Mouse (Mus musculus): ENCODE measurements around the gene Ilf3.
A peak's percentile ranks its signal among the peaks of the same experiment; 100 is the strongest.

Gene Ilf3

DNA sequence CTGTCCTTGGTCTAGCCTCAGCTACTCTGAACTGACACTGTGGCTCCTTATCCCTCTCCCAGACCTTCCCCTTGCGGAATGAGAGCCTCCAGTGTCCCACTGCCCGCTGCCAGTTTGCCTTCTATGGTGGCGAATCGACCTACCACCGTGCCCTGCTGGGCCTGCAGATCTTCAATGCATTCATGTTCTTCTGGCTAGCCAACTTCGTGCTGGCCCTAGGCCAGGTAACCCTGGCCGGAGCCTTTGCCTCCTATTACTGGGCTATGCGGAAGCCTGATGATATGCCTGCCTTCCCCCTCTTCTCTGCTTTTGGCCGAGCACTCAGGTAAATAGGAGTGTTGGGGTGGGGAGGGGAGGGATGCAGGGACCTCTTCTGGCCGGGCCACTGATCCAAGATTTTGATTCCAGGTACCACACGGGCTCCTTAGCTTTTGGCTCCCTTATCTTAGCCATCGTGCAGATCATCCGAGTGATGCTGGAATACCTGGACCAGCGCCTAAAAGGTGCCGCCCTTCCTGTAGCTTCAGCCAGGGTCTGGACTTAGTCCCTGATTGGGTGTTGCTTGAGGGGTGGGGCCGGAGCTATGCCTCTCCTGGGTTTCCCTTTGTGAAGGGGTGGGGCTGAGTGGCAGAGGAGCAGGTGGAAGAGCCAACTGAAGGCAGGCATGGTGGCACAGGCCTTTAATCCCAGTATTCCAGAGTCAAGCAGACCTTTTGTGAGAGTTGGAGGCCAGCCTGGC, 20.9 kb upstream of the Ilf3 start:
- no peak for DNase-seq (ENCODE audit: low spot score)

DNA sequence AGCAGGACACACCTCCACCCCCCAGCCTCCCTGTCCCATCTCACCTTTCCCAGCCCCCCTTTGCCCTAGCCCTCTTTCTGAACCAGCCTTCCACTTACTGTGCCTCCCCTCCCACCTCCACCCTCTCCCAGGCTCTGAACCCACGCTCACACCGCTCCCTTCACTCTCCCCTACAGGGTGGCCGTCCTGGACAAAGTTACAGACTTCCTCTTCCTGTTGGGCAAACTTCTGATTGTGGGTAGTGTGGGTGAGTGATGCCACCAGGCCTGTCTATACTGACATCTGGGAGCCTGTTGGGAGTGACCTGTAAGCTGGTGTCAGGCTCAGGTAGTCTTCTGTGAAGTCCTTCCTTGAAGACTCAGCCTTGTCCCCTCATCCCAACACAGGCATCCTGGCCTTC, 19.5 kb upstream of the Ilf3 start:
- no peak for DNase-seq (ENCODE audit: low spot score)

- no peak for DNase-seq (ENCODE audit: low spot score)
These were observed 16.5 kb upstream of the Ilf3 start for GRCm38 (mm10) chr9:21351178-21351577.

DNA sequence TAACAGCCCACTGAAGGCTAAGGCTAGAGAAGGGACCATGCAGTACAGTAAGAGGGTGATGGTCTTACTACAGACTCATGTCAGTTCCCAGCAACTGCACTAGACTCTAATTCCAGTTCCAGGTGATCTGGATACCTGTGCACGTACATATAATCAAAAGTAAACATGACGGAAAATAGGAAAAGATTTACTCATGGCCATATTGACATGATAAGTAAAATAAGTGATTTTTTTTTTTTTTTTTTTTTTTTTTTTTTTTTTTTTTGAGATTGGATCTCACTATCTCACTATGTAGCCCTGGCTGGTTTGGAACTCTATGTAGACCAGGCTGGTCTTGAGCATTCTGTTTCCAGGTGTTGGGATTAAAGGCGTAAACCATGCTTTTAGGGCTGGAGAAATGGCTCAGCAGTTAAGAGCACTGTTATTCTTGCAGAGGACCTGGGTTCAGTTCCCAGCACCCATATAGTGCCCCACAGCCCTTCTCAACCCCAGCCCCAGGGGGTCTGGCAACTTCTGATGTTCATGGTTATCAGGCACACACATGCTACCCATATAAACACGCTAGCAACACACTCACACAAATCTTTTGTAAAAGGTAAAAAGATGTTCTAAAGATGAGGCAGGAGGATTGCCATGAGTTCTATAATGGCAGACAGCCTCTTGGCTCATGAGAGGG, 15.8 kb upstream of the Ilf3 start:
- no peak for DNase-seq (ENCODE audit: low spot score)

DNA sequence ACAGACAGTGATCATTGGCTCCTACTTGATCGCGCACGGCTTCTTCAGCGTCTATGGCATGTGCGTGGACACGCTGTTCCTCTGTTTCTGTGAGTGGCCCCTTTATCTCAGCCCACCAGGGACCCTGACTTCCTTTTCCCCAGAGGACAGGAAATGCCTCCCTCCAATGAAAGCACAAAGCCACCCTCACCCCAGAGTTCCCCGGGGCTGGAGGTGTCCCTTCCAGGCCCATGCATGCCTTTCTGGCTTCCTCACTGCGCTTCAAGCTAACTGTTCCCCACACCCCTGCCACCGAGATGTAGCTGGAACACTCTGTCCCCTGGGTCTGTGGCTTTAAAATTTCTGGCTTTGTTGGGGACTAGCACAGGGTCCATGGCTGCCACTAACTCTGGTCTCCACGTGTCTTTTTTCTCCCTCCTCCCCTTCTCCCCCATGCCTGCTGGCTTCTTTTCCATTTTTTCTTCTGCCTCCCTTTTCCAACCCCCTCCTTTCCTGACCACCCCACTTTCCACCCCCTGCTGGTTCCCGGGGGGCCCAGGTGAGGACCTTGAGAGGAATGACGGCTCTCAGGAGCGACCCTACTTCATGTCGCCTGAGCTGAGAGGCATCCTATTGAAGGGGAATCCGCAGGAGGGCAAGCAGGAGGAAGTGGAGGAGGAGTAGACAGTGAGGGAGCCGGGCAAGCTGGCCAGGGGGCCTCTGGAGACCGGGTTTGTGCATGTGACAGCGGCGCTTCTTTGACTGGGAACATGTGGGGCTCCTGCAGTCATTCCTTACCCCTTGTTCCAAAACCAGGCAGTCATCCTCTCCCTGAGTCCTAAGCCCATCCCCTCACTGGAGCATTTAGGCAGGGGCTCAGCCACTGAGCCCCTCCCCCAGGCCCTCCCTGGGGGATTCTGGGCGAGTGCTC, 15.0 kb upstream of the Ilf3 start:
- DNase-seq (ENCODE audit: low spot score): no peak

- no peak for DNase-seq (ENCODE audit: low spot score)
These were observed 14.3 kb upstream of the Ilf3 start for GRCm38 (mm10) chr9:21353373-21353686.

DNA sequence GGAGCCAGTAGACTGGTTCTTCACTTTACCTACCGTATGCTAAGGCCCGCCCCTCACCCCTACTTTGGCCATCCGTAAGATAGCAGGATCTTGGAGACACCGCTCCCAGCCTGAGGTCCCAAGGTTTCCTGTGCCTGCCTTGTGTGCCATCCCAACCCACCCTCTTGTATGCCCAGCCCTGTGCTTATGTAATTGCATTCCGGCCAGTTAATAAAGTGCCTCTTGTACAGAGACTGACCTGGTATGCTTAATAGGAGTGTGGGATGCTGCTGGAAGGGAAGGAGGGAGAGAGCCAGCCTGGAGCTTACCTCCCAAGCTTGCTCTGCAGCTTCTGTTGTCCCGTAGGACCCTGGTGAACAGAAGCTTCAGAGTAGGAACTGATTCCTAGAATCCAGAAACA, 12.9 kb upstream of the Ilf3 start:
- no peak for DNase-seq (ENCODE audit: low spot score)

GRCm38 (mm10) chr9:21356981-21357718, 10.5 kb upstream of the Ilf3 start:
- DNase-seq (ENCODE audit: low spot score): peak; percentile 79

- peak; percentile 82 for DNase-seq (ENCODE audit: low spot score)
These were observed 990 bp upstream of the Ilf3 start for GRCm38 (mm10) chr9:21366541-21367220.

- peak; percentile 67 for DNase-seq (ENCODE audit: low spot score)
These were observed 487 bp downstream of the Ilf3 start for GRCm38 (mm10) chr9:21368131-21368584.

DNA sequence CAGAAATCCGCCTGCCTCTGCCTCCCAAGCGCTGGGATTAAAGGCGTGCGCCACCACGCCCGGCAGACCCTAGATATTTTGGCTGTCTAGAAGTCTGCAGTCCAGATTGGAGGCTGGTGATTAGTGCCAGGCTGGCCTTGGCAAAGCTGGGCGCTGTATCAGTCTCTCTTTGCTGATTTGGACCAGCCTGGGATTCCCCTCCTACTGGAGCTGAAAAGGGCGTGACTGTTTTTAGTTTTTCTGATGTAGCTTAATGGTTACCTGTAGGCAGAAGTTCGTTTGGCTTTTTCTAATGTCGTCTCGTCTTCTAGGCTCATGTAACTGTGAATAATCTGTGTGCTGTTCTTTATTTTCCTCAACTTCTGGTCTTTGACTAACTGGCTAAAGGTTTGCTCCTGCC, 1.4 kb downstream of the Ilf3 start:
- DNase-seq (ENCODE audit: low spot score): no peak

GRCm38 (mm10) chr9:21370876-21371275, 3.2 kb downstream of the Ilf3 start:
- DNase-seq (ENCODE audit: low spot score): no peak

DNA sequence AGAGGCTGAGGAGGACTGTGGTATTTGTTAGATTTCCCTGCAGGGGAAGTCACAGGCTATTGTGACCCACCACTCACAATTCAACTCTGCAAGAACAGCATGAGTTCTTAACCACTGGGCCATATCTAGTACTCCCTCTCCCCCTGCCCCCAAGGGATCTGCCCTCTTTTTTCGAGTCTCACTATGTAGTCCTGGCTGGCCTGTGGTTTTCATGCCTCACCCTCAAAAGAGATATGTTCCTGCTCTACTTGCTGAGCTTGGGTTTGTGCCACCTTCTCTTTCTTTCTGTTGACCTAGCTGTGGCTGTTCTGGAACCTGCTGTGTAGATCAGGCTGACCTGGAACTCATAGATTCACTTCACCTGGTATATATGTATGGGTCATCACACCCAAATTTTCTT, 4.8 kb downstream of the Ilf3 start:
- DNase-seq (ENCODE audit: low spot score): no peak

DNA sequence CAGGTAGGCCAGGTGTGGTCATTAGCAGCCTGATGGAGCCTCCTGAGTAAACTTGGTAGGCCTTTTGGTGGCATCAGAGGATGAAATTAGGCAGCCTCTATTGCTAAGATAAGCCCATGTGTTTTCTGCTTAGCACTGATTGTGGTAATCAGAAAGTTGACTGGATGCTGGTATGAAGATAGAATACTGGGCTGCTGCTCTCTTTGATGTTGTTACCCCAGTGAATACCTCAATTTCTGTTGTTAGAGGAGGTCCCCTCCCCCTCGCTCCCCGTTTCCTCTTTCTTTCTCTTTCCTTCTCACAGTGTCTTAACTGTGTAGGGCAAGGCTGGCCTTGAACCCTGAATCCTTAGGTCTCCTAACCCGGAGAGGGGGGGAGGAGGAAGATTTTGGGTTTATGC, 11.5 kb downstream of the Ilf3 start:
- no peak for DNase-seq (ENCODE audit: low spot score)

DNA sequence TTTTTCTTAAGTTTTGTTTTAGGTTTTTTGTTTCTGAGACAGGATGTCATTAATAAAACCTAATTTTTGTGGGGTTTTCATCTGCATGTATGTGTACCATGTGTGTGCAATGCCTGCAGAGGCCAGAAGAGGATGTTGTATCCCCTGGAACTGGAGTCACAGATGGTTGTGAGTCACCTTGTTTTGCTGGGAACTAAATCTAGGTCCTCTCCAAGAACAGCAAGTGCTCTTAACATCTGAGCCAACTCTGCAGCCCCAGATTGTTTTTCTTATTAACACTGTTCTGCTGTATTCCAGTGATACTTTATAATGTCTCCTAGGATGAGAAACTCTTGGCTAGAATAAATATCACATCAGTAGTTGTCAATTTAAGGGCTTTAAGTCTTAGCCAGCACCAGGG, 13.2 kb downstream of the Ilf3 start:
- no peak for DNase-seq (ENCODE audit: low spot score)

GRCm38 (mm10) chr9:21383966-21384365, 16.3 kb downstream of the Ilf3 start:
- no peak for DNase-seq (ENCODE audit: low spot score)

- no peak for DNase-seq (ENCODE audit: low spot score)
These were observed 25.0 kb downstream of the Ilf3 start for GRCm38 (mm10) chr9:21392646-21393175.

DNA sequence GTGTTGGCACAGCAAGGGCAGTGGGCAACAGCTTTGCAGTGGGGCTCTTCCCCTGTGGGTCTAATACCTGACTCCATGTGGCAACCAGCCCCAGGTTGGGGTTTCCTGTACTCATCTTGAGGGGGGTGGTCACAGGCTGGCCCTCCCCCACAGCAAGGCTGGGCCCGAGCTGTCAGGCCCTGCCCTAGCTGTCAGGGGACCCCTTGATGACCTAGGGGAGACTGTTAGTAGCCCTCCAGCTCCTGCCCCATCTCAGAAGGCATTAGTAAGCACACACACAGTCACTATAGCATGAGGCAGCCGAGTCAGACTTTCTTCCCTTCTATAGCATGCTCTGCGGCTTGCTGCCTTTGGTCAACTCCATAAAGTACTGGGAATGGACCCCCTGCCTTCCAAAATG, 28.0 kb downstream of the Ilf3 start:
- DNase-seq (ENCODE audit: low spot score): no peak

- DNase-seq (ENCODE audit: low spot score): no peak
These were observed 29.5 kb downstream of the Ilf3 start for GRCm38 (mm10) chr9:21397170-21397569.

DNA sequence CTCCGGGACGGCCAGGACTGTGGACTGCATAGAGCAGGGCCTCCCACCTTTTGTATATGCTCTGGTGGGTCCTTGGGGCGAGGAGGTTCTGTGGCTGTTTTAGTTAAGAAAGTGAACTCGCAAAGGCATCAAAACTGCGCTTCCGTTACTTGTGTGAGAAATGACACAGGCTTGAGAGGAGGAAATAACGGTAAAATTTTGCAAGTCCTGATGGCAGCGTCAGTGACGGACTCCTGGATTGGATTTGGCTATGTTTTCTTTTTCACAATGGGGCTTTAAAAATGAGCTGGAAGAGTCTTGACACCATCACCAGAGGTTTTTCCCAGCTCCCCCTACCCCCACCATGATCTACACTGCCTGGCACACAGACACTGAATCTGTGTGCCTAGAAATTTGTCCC, 33.4 kb downstream of the Ilf3 start:
- no peak for DNase-seq (ENCODE audit: low spot score)

DNA sequence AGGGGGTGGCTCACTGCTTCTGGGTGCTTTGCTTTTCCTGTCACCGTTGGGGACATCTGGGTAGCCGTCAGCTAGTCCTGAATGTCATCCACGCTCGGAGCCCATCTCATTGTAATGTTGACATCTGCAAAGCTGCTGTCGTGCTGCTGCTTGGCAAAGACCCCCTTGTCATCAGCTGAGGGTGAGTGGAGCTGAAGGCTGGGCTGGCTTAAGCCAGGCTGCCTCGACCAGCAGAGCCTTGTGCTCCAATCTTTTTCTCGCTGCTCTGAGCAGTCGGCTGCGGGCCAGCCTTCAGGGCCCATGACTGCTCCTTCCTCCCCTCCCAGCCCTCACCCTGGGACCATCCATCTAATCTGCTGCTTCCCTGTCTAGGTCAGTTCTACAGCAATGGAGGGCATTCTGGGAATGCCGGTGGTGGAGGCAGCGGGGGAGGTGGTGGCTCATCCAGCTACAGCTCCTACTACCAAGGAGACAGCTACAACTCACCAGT, 35.1 kb downstream of the Ilf3 start:
- no peak for DNase-seq (ENCODE audit: low spot score)
